Mouse (Mus musculus) forebrain, embryonic 15.5 days (tissue): ENCODE results near the gene Gpr108. TPM values are rescaled to one million over a fixed set of nuclear protein-coding genes. Genes with fewer than 3 reads are reported as not detected.
A peak's percentile ranks its signal among the peaks of the same experiment; 100 is the strongest.

ENCODE experiments used
- ATAC-seq: fragments of 200-750 bp; cut with Nextera tagmentation; replicated peaks from 2 replicates; pipeline ENCODE4 v1.8.0; 2017; ENCODE audit warnings: mild to moderate bottlenecking, moderate TSS enrichment, moderate library complexity
- H3K27ac ChIP-seq: fragments of 300-500 bp; sonication (generic); replicated peaks from 2 replicates; pipeline ENCODE4 v1.5.1; 2015; ENCODE audit warnings: mild to moderate bottlenecking, inconsistent platforms
- H3K27me3 ChIP-seq: fragments of 300-500 bp; sonication (generic); 2 replicates; pipeline ENCODE4 v1.6.1; 2015; ENCODE audit warnings: inconsistent platforms
- H3K36me3 ChIP-seq: fragments of 300-500 bp; sonication (generic); 2 replicates; pipeline ENCODE4 v1.6.1; 2015; ENCODE audit warnings: mild to moderate bottlenecking, inconsistent platforms
- H3K4me1 ChIP-seq: fragments of 300-500 bp; sonication (generic); 2 replicates; pipeline ENCODE4 v1.6.1; 2015; ENCODE audit warnings: inconsistent platforms
- H3K4me2 ChIP-seq: fragments of 300-500 bp; sonication (generic); replicated peaks from 2 replicates; pipeline ENCODE4 v1.6.1; 2015; ENCODE audit warnings: mild to moderate bottlenecking, inconsistent platforms
- H3K4me3 ChIP-seq: fragments of 300-500 bp; sonication (generic); 2 replicates; pipeline ENCODE4 v1.5.1; 2015; ENCODE audit warnings: mild to moderate bottlenecking, inconsistent platforms
- H3K9ac ChIP-seq: fragments of 300-500 bp; sonication (generic); replicated peaks from 2 replicates; pipeline ENCODE4 v1.6.1; 2015; ENCODE audit warnings: mild to moderate bottlenecking, inconsistent platforms
- H3K9me3 ChIP-seq: fragments of 300-500 bp; sonication (generic); 2 replicates; pipeline ENCODE4 v1.6.1; 2016; ENCODE audit warnings: inconsistent platforms
- WGBS: fragments of 180-500 bp; shearing (Covaris S2); methylation state at CpG from one replicate; pipeline ENCODE4 v1.1.7; 2015; ENCODE audit warnings: mixed read lengths; 5-methylcytosine and 5-hydroxymethylcytosine counted together
- polyA plus RNA-seq: library from polyadenylated mRNA; unstranded; fragments of >200 nt; fragmentation: Nextera tagmentation; extraction: Ambion mirVana; gene quantifications from 2 replicates; pipeline ENCODE4 v1.2.1, GENCODE M21; 2015

Gpr108 gene
- polyA plus RNA-seq, 1 experiment from 2014 or later, result 17.7 TPM

DNA sequence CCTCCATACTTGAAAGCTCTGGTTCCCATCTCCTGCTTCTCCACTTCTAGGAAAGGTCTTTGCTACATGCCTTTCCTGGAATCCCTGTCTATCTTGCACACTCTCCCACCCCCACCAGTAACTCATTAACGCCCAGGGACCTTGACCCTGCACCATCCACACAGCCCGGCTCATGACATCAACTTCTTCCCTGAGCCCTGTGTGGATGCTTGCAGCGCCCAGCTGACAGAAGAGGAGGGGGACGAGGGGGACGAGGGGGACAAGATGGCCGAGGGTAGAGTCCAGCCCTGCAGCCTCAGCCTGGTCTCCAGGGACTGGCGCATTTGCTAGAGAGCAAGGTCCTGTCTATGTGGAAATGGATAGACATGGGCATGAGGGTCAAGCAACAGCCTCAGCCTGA, 15.2 kb downstream of the Gpr108 start:
- H3K4me2 ChIP-seq, result no peak overlapping the region
- no peak overlapping the region for H3K9ac ChIP-seq
- 54% methylated on average over 7 of the region's 7 CpGs for WGBS
- H3K27me3 ChIP-seq, result no peaks in the 10 kb centered on the region
- H3K4me3 ChIP-seq, result no peak overlapping the region
- no peak for ATAC-seq
- H3K27ac ChIP-seq, result no peak overlapping the region
- H3K4me1 ChIP-seq, result no peaks in the 10 kb centered on the region
- no peaks in the 10 kb centered on the region for H3K9me3 ChIP-seq
- no peaks in the 10 kb centered on the region for H3K36me3 ChIP-seq

DNA sequence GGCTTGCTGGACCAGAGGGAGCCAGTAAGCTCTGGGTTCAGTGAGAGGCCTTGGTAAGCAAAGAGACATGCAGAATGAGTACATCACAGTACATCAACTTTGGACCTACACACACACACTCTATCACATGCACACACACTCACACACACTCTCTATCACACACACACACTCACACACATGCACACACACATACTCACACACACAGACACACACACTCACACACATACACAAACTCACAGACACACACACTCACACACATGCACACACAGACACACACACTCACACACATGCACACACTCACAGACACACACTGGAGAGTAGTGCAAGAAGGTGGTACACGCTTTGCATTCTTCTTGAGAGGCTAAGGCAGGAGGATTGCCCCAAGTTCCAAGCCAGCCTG, 16.0 kb downstream of the Gpr108 start:
- H3K4me2 ChIP-seq, result no peak overlapping the region
- 91% methylated on average over 1 of the region's 1 CpGs for WGBS
- no peak overlapping the region for H3K27ac ChIP-seq
- no peak for ATAC-seq
- no peaks in the 10 kb centered on the region for H3K36me3 ChIP-seq
- no peaks in the 10 kb centered on the region for H3K27me3 ChIP-seq
- no peaks in the 10 kb centered on the region for H3K4me1 ChIP-seq
- no peaks in the 10 kb centered on the region for H3K9me3 ChIP-seq
- H3K4me3 ChIP-seq, result no peak overlapping the region
- H3K9ac ChIP-seq, result no peak overlapping the region

DNA sequence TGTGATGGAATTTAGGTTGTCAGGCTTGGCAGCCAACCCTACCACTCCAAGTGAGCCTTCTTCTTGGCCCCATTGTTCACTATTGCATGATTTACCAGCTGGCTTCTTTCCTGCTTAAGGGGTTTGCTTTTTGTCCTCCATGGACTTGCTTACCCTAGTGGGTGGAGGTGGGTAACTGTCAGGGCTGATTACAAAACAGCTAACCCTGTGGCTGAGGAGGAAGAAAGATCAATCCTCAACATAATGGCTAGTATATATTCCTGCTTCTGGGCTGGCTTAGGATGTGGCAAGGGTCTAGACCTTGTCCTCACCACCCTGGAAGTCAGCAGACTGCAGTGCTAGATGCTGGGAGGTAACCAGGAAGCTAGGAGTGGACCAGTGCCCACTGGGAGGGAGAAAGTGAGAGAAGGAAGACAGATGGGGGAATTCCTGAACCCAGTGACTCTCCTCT, 16.9 kb downstream of the Gpr108 start:
- Histone ChIP-seq H3K36me3 (no peaks in the 10 kb centered on the region), H3K9ac (no peak overlapping the region), H3K4me3 (no peak overlapping the region), H3K27ac (no peak overlapping the region), H3K4me2 (no peak overlapping the region), H3K4me1 (no peaks in the 10 kb centered on the region), H3K9me3 (no peaks in the 10 kb centered on the region), H3K27me3 (no peaks in the 10 kb centered on the region)
- ATAC-seq, result no peak

DNA sequence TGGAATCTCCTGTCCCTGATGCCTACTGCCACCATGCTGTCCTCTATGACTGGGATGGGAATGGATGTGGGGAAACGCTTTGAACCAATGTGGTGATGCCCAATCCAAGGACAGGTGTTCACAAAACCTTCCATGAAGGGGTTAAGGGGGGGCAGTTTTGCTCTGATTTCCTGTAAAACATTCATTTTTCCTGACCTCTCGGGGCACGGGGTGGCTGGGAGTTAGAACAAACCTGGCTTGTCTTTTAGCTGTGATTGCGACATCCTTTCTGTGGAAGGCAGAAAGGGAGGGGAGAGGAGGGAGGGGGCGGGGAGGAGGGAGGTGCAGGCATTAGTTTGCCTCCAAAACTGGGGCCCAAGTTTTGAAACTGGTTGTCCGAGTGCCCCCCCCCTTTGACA, 17.5 kb downstream of the Gpr108 start:
- Histone ChIP-seq H3K27ac (no peak overlapping the region), H3K36me3 (no peaks in the 10 kb centered on the region), H3K4me3 (no peak overlapping the region), H3K27me3 (no peaks in the 10 kb centered on the region), H3K4me2 (no peak overlapping the region), H3K9ac (no peak overlapping the region), H3K4me1 (no peaks in the 10 kb centered on the region), H3K9me3 (no peaks in the 10 kb centered on the region)
- WGBS, result 69% methylated on average over 6 of the region's 6 CpGs
- ATAC-seq, result no peak

DNA sequence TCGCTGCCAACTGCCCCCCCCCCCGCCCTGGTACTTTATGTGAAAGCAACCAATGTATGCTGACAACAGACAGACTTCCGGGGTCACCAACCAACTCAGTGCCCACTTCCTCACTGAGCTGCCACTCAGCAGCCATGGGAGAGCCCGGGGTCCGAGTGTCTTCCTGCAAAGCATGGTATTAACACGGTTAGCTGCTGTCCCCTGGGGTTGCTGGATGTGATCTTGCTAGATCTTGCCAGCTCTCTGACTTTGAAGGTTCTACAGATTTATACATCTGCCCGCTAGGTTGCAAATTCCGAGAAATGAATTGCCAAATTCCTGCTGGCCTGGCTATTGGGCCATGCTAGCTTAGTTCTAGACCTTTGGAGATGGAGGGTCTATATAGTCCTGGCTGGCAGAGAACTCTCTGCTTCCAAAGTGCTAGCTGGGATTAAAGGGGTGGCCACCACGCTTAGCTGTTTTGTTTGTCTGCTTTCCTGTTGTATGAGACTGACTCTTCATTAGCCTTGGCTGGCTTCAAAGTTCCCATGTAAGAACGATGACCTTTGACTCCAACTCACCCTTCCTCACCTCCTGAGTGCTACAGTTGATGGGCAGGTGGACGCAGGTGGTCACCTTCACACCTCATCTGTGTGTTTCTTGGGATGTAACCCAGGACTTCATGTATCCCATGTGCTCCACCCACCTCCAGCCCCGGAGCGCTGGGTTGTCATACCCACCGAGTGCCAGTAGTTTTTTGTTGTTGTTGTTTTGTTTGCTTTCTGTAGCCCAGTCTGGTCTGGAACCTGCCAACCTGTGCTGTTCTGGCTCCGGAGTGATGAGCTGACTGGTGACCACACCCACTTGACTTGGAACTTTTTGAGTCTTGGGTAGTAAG, 18.2 kb downstream of the Gpr108 start:
- WGBS, result 80% methylated on average over 15 of the region's 15 CpGs
- Histone ChIP-seq H3K9me3 (no peaks in the 10 kb centered on the region), H3K27ac (no peak overlapping the region), H3K4me2 (no peak overlapping the region), H3K4me3 (no peak overlapping the region), H3K4me1 (no peaks in the 10 kb centered on the region), H3K9ac (no peak overlapping the region), H3K36me3 (no peaks in the 10 kb centered on the region), H3K27me3 (no peaks in the 10 kb centered on the region)
- no peak for ATAC-seq

DNA sequence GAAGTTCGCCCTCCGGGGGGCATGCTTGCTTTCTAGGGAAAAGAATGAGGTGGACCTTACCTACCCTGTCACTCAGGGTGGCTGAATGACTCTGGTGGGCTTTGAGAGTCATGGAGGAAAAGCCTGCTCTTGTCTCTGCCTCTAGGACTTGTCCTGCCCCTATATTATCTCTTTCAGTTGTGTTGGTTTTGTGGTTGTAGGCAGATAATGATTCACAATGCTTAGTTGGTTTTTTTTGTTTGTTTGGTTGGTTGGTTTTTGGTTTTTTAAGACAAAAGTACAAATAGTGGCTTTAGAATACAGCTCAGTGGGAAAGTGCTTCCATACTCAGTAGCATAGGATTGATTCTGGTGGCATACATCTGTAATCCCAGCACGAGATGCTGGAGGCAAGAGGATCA, 19.4 kb downstream of the Gpr108 start:
- H3K4me1 ChIP-seq, result no peaks in the 10 kb centered on the region

DNA sequence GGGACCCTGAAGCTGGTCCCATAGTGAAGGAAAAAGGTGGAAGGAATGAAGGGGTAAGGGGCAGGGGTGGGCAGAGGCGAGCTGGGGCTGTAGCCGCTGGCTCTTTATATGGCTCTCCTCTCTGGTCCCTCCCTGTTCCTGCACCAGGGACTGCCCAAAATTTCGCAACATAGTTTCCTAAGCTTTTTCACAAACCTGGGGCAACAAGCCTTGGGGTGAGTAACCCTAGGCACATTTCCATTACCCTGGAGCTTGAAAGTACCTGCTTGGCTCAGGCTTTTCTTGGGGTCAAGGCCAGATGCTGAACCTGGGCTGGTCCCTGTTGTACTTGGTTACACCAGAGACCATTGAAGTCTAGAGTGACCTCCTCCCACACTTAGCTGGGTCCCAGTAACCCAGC, 20.2 kb downstream of the Gpr108 start, which contains the start of gene C3:
Gene C3 (minus strand): TSS at position 123 of the 400 bp plus-strand sequence.
- WGBS, result 87% methylated on average over 3 of the region's 3 CpGs
- H3K4me2 ChIP-seq, result no peak within 1 kb of the TSS
- H3K4me3 ChIP-seq, result no peak within 1 kb of the TSS

More for the DNA sequence above, 19.4 kb downstream of the Gpr108 start:
- no peaks in the 10 kb centered on the region for H3K9me3 ChIP-seq
- no peak overlapping the region for H3K9ac ChIP-seq
- no peaks in the 10 kb centered on the region for H3K27me3 ChIP-seq
- H3K4me2 ChIP-seq, result no peak overlapping the region
- no peak for ATAC-seq
- H3K4me3 ChIP-seq, result no peak overlapping the region
- 89% methylated on average over 3 of the region's 3 CpGs for WGBS
- H3K27ac ChIP-seq, result no peak overlapping the region
- no peaks in the 10 kb centered on the region for H3K36me3 ChIP-seq

DNA sequence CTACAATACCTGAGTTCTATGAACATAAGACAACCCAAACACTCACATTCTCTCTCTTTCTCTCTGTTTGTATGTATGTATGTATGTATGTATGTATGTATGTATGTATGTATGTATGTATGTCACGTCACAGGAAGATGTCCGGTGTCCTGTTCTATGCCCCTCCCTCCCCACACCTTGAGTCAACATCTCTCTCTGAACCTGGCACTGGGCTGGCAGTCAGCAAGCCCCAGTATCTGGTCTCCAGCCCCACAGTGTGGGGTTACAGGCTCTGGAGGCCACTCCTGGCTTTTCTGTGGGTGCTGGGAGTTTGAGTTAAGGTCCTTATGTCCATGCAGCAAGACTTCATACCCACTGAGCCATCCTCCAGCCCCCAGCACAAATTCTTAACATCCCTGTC, 20.8 kb downstream of the Gpr108 start:
- Histone ChIP-seq H3K4me1 (no peaks in the 10 kb centered on the region), H3K27me3 (no peaks in the 10 kb centered on the region), H3K9ac (no peak overlapping the region), H3K4me3 (no peak overlapping the region), H3K27ac (no peak overlapping the region), H3K4me2 (no peak overlapping the region), H3K36me3 (no peaks in the 10 kb centered on the region), H3K9me3 (no peaks in the 10 kb centered on the region)
- WGBS, result 87% methylated on average over 2 of the region's 2 CpGs
- ATAC-seq, result no peak

More for the DNA sequence above, 20.2 kb downstream of the Gpr108 start, which contains the start of gene C3:
- ATAC-seq, result no peak
- H3K4me1 ChIP-seq, result no peaks in the 10 kb centered on the region
- H3K27me3 ChIP-seq, result no peaks in the 10 kb centered on the region
- H3K27ac ChIP-seq, result no peak within 1 kb of the TSS
- H3K36me3 ChIP-seq, result no peaks in the 10 kb centered on the region
- no peak within 1 kb of the TSS for H3K9ac ChIP-seq
- no peaks in the 10 kb centered on the region for H3K9me3 ChIP-seq

DNA sequence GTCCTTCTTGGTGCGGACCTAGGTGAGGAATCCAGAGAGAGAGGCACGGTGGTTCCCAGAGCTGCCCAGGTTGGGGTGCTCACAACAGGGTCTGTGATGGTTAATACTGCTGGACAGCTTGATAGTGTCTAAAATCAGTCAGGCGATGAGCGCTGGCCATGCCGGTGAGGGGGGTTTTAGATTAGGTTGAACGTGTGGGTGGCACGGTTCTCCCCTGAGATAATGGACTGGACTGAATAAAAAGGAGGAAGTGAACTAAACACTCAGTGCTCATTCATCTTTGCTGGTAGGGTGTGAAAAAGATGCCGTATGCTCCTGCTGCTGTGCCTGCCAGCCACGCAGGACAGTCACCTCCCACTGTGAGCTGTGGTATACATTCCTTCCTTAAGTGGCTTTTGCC, 24.9 kb downstream of the Gpr108 start:
- Histone ChIP-seq H3K4me3 (no peak overlapping the region), H3K27ac (no peak overlapping the region), H3K36me3 (no peaks in the 10 kb centered on the region), H3K4me1 (no peaks in the 10 kb centered on the region), H3K4me2 (no peak overlapping the region), H3K9me3 (no peaks in the 10 kb centered on the region), H3K9ac (no peak overlapping the region), H3K27me3 (no peaks in the 10 kb centered on the region)
- WGBS, result 76% methylated on average over 9 of the region's 9 CpGs
- no peak for ATAC-seq

DNA sequence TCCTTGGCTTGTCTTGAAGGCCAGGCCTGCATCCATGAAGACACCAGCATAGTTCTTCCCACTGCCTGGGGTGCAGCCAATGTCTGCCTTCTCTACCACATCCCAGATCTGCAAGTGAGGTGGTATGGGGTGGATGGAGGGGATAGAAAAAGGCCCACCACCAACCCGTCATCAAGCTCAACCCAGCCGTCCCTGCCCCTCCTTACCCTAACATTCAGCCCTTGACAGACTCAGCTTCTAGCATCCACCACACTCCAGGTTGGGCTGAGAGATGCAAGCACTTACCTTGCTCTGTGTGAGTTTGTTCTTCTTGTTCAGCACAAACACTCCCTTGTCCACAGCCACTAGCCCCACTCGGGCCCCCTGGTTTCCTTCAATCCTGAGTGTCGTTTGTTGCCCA, 26.3 kb downstream of the Gpr108 start:
- H3K9me3 ChIP-seq, result no peaks in the 10 kb centered on the region
- no peak for ATAC-seq
- H3K36me3 ChIP-seq, result no peaks in the 10 kb centered on the region
- 81% methylated on average over 4 of the region's 4 CpGs for WGBS
- no peaks in the 10 kb centered on the region for H3K4me1 ChIP-seq
- H3K27me3 ChIP-seq, result no peaks in the 10 kb centered on the region
- H3K27ac ChIP-seq, result no peak overlapping the region
- H3K4me2 ChIP-seq, result no peak overlapping the region
- no peak overlapping the region for H3K9ac ChIP-seq
- H3K4me3 ChIP-seq, result no peak overlapping the region

DNA sequence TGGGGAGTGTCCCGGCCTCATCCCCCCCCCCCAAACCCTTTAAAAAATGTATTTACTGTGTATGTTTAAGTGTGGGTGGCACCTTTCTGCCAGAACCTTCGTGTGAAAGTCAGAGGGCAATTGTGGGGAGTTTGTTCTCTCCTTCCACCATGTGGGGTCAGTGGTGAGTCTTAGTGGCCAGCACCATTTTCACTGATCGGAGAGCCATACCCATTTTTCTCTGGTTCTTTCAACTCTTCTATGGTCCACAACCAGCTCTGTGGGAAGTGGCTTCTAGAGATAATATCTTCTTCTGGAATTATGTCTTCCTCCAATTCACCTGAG, 28.4 kb downstream of the Gpr108 start:
- H3K27me3 ChIP-seq, result no peaks in the 10 kb centered on the region
- 23% methylated on average over 3 of the region's 3 CpGs for WGBS
- H3K4me3 ChIP-seq, result no peak overlapping the region
- H3K27ac ChIP-seq, result no peak overlapping the region
- no peaks in the 10 kb centered on the region for H3K9me3 ChIP-seq
- no peak for ATAC-seq
- no peaks in the 10 kb centered on the region for H3K36me3 ChIP-seq
- no peak overlapping the region for H3K4me2 ChIP-seq
- no peak overlapping the region for H3K9ac ChIP-seq
- no peaks in the 10 kb centered on the region for H3K4me1 ChIP-seq

DNA sequence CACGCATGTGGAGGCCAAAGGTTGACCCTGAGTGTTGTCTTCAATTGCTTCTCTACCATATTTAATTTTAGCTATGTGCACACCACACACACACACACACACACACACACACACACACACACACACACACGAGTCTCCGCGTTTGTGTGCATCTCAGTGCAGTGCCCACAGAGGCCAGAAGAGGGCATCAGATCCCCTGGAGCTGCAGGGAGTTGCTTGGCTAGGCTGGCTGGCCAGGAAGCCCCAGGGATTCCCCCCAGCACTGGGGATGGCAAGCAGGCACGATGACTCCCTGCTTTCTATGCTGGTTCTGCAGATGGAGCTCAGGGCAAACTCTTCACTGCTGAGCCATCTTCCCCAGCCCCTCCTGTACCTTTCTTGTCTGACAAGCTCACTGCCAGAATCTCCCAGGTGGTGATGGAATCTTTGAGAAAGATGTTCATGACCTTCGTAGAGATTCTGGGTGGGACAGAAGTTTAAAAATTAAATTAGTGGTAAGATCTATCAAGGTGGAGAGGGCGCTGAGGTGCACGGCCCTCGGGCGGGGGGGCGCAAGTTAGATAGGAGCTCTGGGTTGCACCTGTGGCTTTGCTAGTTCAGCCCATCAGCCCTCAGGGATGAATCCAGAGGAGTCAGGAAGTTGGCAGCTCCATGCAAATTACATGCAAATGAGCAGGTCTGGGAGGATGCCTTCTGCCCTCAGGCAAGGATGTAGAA, 28.9 kb downstream of the Gpr108 start:
- Histone ChIP-seq H3K36me3 (no peaks in the 10 kb centered on the region), H3K9ac (no peak overlapping the region), H3K4me1 (no peaks in the 10 kb centered on the region), H3K27me3 (no peaks in the 10 kb centered on the region), H3K27ac (no peak overlapping the region), H3K4me3 (no peak overlapping the region), H3K4me2 (no peak overlapping the region), H3K9me3 (no peaks in the 10 kb centered on the region)
- 24% methylated on average over 11 of the region's 11 CpGs for WGBS
- 0 out of 2 replicates have a peak, but pooled peaks have one; percentile 45 for ATAC-seq
